Mouse (Mus musculus) liver, postnatal 0 days (tissue): ENCODE results near the gene Patz1.

ENCODE experiments used
- CTCF ChIP-seq: sonication (generic); IDR thresholded peaks from 2 replicates; pipeline ENCODE4 v1.5.1; 2016; ENCODE audit warnings: antibody characterized with exemption, low read depth
- EP300 ChIP-seq: IDR thresholded peaks from 2 replicates; pipeline ENCODE4 v1.6.1; 2016; ENCODE audit warnings: antibody characterized with exemption, low read depth, mild to moderate bottlenecking

GRCm38 (mm10) chr11:3282887-3283286 is 5.8 kb upstream of the Patz1 start:
- TF ChIP-seq CTCF (no peak), EP300 (no peak)
